ENCODE assay signal across 14 mouse cellular contexts in genomic region chr11:60360631-60361201, GRCm38 (mm10). TPM values are rescaled to one million over a fixed set of nuclear protein-coding genes. Genes with fewer than 3 reads are reported as not detected.
DNase-seq lines count a peak whose midpoint lies in the region; ATAC-seq and TF ChIP-seq lines count a peak whose summit lies in the region.
"Had no signal": no experiment of that assay in that cellular context is flagged by ENCODE, and none has a peak within 500 bp of the region (broad histone marks: within the 10 kb centered on the region; RNA-seq: fewer than 3 reads in every experiment).

No protein-coding gene starts in this region.

- no peak for TF ChIP-seq EP300 in stomach, postnatal 0 days (optimal IDR thresholded peaks at IDR 0.05)

- no peaks in the 10 kb centered on the region for H3K27me3 ChIP-seq in stomach, postnatal 0 days (ENCODE audit: control insufficient read depth, insufficient read depth, low read length)
- H3K27me3 ChIP-seq: midbrain, embryonic 12.5 days had no signal

- intact Hi-C loops in gastrocnemius, adult 2 months (cut with DNase I): no loop called here
- intact Hi-C loops in gastrocnemius, postnatal 14 days (cut with DNase I; ENCODE audit: low total_unique reads): no loop called here

- 55% methylated on average over 5 of the region's 5 CpGs for WGBS in stomach, postnatal 0 days

- no peak for DNase-seq in gastrocnemius, adult 2 months
- DNase-seq in gastrocnemius, postnatal 14 days: no peak
- no peak for DNase-seq in layer of hippocampus, adult 2 months (ENCODE audit: low spot score in 2 of 2)
- DNase-seq in layer of hippocampus, postnatal 25 days (ENCODE audit: extremely low spot score in 1 of 2, low spot score in 1 of 2): no peak
- DNase-seq in kidney, postnatal 10 days: peak; percentile 32
- no peak for DNase-seq in stomach, postnatal 0 days (ENCODE audit: low spot score)
- DNase-seq in cerebellum, postnatal 10 days: no peak
- DNase-seq in gastrocnemius, postnatal 4 days (ENCODE audit: low spot score in 2 of 2): no peak
- DNase-seq: cerebellum, adult 2 months; forebrain, postnatal 0 days; right cerebral cortex, postnatal 25 days had no signal

- no peak overlapping the region for H3K4me2 ChIP-seq in stomach, postnatal 0 days (replicated peaks; ENCODE audit: low read depth)
- H3K4me2 ChIP-seq: midbrain, embryonic 12.5 days had no signal

- H3K9me3 ChIP-seq in stomach, postnatal 0 days (ENCODE audit: control insufficient read depth, low read length): no peaks in the 10 kb centered on the region
- H3K9me3 ChIP-seq: midbrain, embryonic 12.5 days had no signal

- H3K9ac ChIP-seq in stomach, postnatal 0 days (ENCODE audit: low read length): no peak overlapping the region
- H3K9ac ChIP-seq: forebrain, postnatal 0 days; midbrain, embryonic 12.5 days had no signal

- TF ChIP-seq CTCF in gastrocnemius, adult 2 months (IDR thresholded peaks at IDR 0.05): no peak
- no peak for TF ChIP-seq CTCF in layer of hippocampus, adult 2 months (conservative IDR thresholded peaks at IDR 0.05)
- TF ChIP-seq CTCF in stomach, postnatal 0 days (IDR thresholded peaks at IDR 0.05; ENCODE audit: low read depth): no peak

- H3K27ac ChIP-seq in gastrocnemius, adult 2 months: peak overlapping the region; percentile 85
- peak overlapping the region; percentile 43; the same call in 1 of the 2 replicates for H3K27ac ChIP-seq in layer of hippocampus, adult 2 months
- peak overlapping the region; percentile 65 for H3K27ac ChIP-seq in stomach, postnatal 0 days (replicated peaks)
- H3K27ac ChIP-seq: hindbrain, postnatal 0 days; midbrain, embryonic 12.5 days had no signal

- peak; percentile 47 for ATAC-seq in stomach, postnatal 0 days (ENCODE audit: low FRiP score, low TSS enrichment)
- ATAC-seq: forebrain, postnatal 0 days; hindbrain, postnatal 0 days had no signal

- H3K4me1 ChIP-seq in stomach, postnatal 0 days (replicated peaks; ENCODE audit: control insufficient read depth, insufficient read depth): 0 out of 2 replicates have a peak, but pooled peaks cover 2% of the 10 kb centered on the region
- H3K4me1 ChIP-seq: midbrain, embryonic 12.5 days had no signal

- H3K36me3 ChIP-seq in stomach, postnatal 0 days (ENCODE audit: control insufficient read depth, insufficient read depth, low read length): no peaks in the 10 kb centered on the region
- H3K36me3 ChIP-seq: midbrain, embryonic 12.5 days had no signal

- H3K4me3 ChIP-seq in gastrocnemius, adult 2 months: no peak overlapping the region
- H3K4me3 ChIP-seq in layer of hippocampus, adult 2 months: no peak overlapping the region
- no peak overlapping the region for H3K4me3 ChIP-seq in stomach, postnatal 0 days (ENCODE audit: low read depth, low read length)
- H3K4me3 ChIP-seq: erythroblast, embryonic 14.5 days; midbrain, embryonic 12.5 days had no signal

RNA-seq across cellular contexts. Expression of gene Drc3, which starts 7.6 kb away (rescaled TPM):
- 1 to 10 TPM in 1 of 2 experiments, under 1 TPM in 1; 0.87 to 1.0 TPM for total RNA-seq in gastrocnemius, adult 2 months (2021)
- under 1 TPM; 0.86 TPM for total RNA-seq in gastrocnemius, postnatal 14 days (2021)
- 1 to 10 TPM; 6.4 to 8.0 TPM for total RNA-seq in layer of hippocampus, adult 2 months (2021)
- 1 to 10 TPM; 5.3 to 5.9 TPM for total RNA-seq in layer of hippocampus, postnatal 25 days (2021)
- polyA plus RNA-seq in stomach, postnatal 0 days (2015; fragmentation: Nextera tagmentation; extraction: Ambion mirVana): 0.69 and 0.93 TPM in 2 replicates
- total RNA-seq in gastrocnemius, postnatal 4 days (2021): 1 to 10 TPM; 1.0 to 1.8 TPM
- polyA plus RNA-seq: erythroblast, embryonic 14.5 days had no signal

RNA-seq across cellular contexts. Expression of gene Tom1l2, which starts 8.0 kb away (rescaled TPM):
- total RNA-seq in gastrocnemius, adult 2 months (2021): 10 to 100 TPM; 63.7 to 63.9 TPM
- 10 to 100 TPM; 42.1 to 50.2 TPM for total RNA-seq in gastrocnemius, postnatal 14 days (2021)
- 100 to 1,000 TPM; 180 to 189 TPM for total RNA-seq in layer of hippocampus, adult 2 months (2021)
- total RNA-seq in layer of hippocampus, postnatal 25 days (2021): 100 to 1,000 TPM; 170 to 175 TPM
- polyA plus RNA-seq in stomach, postnatal 0 days (2015; fragmentation: Nextera tagmentation; extraction: Ambion mirVana): 15.9 and 19.4 TPM in 2 replicates
- total RNA-seq in gastrocnemius, postnatal 4 days (2021): 10 to 100 TPM; 37.4 to 45.6 TPM

RNA-seq across cellular contexts. Expression of gene Gid4, which starts 56.2 kb away (rescaled TPM):
- 10 to 100 TPM; 64.5 to 66.7 TPM for total RNA-seq in gastrocnemius, adult 2 months (2021)
- 10 to 100 TPM; 21.3 to 22.5 TPM for total RNA-seq in gastrocnemius, postnatal 14 days (2021)
- 10 to 100 TPM; 48.8 to 51.1 TPM for total RNA-seq in layer of hippocampus, adult 2 months (2021)
- 10 to 100 TPM; 50.1 to 53.8 TPM for total RNA-seq in layer of hippocampus, postnatal 25 days (2021)
- 10.9 and 12.0 TPM in 2 replicates for polyA plus RNA-seq in stomach, postnatal 0 days (2015; fragmentation: Nextera tagmentation; extraction: Ambion mirVana)
- 10 to 100 TPM; 21.0 to 23.6 TPM for total RNA-seq in gastrocnemius, postnatal 4 days (2021)

RNA-seq across cellular contexts. Expression of gene Atpaf2, which starts 57.5 kb away (rescaled TPM):
- 10 to 100 TPM; 28.9 to 31.4 TPM for total RNA-seq in gastrocnemius, adult 2 months (2021)
- 10 to 100 TPM; 25.3 to 30.4 TPM for total RNA-seq in gastrocnemius, postnatal 14 days (2021)
- total RNA-seq in layer of hippocampus, adult 2 months (2021): 10 to 100 TPM; 27.3 to 32.7 TPM
- 10 to 100 TPM; 29.1 to 31.4 TPM for total RNA-seq in layer of hippocampus, postnatal 25 days (2021)
- polyA plus RNA-seq in stomach, postnatal 0 days (2015; fragmentation: Nextera tagmentation; extraction: Ambion mirVana): 30.5 and 30.7 TPM in 2 replicates
- 10 to 100 TPM; 29.3 to 31.7 TPM for total RNA-seq in gastrocnemius, postnatal 4 days (2021)
